Mouse (Mus musculus) embryonic facial prominence, embryonic 12.5 days (tissue): ENCODE measurements around the gene Maml3. TPM values are rescaled to one million over a fixed set of nuclear protein-coding genes. Genes with fewer than 3 reads are reported as not detected.

Experiments used
- ATAC-seq: fragments of 200-750 bp; cut with Nextera tagmentation; 2 replicates; pipeline ENCODE4 v1.8.0; 2017; ENCODE audit not compliant: insufficient number of reproducible peaks, insufficient read depth, low FRiP score, low TSS enrichment
- H3K27ac ChIP-seq: fragments of 300-500 bp; sonication (generic); 2 replicates; pipeline ENCODE4 v1.5.1; 2016; ENCODE audit warnings: mild to moderate bottlenecking
- H3K27me3 ChIP-seq: fragments of 300-500 bp; sonication (generic); 2 replicates; pipeline ENCODE4 v1.6.1; 2016; ENCODE audit warnings: mild to moderate bottlenecking, moderate library complexity
- H3K36me3 ChIP-seq: fragments of 300-500 bp; sonication (generic); 2 replicates; pipeline ENCODE4 v1.6.1; 2016; ENCODE audit warnings: mild to moderate bottlenecking
- H3K4me1 ChIP-seq: fragments of 300-500 bp; sonication (generic); 2 replicates; pipeline ENCODE4 v1.6.1; 2016
- H3K4me2 ChIP-seq: fragments of 300-500 bp; sonication (generic); replicated peaks from 2 replicates; pipeline ENCODE4 v1.6.1; 2016; ENCODE audit warnings: mild to moderate bottlenecking, moderate library complexity
- H3K4me3 ChIP-seq: fragments of 300-500 bp; sonication (generic); 2 replicates; pipeline ENCODE4 v1.5.1; 2016; ENCODE audit warnings: mild to moderate bottlenecking
- H3K9ac ChIP-seq: fragments of 300-500 bp; sonication (generic); 2 replicates; pipeline ENCODE4 v1.6.1; 2016; ENCODE audit warnings: mild to moderate bottlenecking, moderate library complexity
- H3K9me3 ChIP-seq: fragments of 300-500 bp; sonication (generic); 2 replicates; pipeline ENCODE4 v1.6.1; 2016; ENCODE audit warnings: mild to moderate bottlenecking, moderate library complexity
- WGBS: fragments of 180-500 bp; shearing (Covaris S2); methylation state at CpG from one replicate; pipeline ENCODE4 v1.1.7; 2016; 5-methylcytosine and 5-hydroxymethylcytosine counted together
- polyA plus RNA-seq: library from polyadenylated mRNA; unstranded; fragments of >200 nt; fragmentation: Nextera tagmentation; extraction: Ambion mirVana; gene quantifications from 2 replicates; pipeline ENCODE4 v1.2.1, GENCODE M21; 2016

Maml3 gene
- polyA plus RNA-seq, result 6.4 TPM in 2 replicates

GRCm38 (mm10) chr3:52104636-52105151, at the start of gene Maml3:
TSS of gene Maml3 (minus strand) at chr3:52105076.
- under 1% methylated on average over 39 of the region's 49 CpGs for WGBS
- ATAC-seq, result peak; percentile 43; the same call in 1 of the 2 replicates
- Histone ChIP-seq H3K9ac (peak within 1 kb of the TSS; percentile 94), H3K36me3 (no peaks in the 10 kb centered on the region), H3K9me3 (no peaks in the 10 kb centered on the region), H3K4me1 (no peaks in the 10 kb centered on the region), H3K4me3 (peak within 1 kb of the TSS; percentile 87), H3K4me2 (peak within 1 kb of the TSS; percentile 82), H3K27me3 (no peaks in the 10 kb centered on the region), H3K27ac (peak within 1 kb of the TSS; percentile 98)

DNA sequence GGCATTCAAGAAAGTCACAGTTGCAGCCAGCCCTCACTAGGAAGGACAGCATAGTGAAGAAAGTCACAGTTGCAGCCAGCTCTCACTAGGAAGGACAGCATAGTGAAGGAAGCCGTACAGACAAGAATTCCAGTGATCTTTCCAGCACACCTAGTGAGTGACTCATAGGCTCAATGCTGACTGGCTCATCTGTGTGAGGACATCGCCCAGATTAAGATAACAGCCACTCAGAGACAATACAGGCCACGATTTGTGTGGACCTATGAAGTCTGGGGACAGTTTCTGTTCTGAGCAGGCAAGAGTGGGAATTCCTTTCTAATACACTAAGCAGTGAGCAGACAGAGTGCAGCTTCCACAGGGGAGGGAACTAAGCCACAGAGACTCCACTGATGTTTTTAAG, 46.3 kb upstream of the Maml3 start:
- Histone ChIP-seq H3K27me3 (no peaks in the 10 kb centered on the region), H3K9me3 (no peaks in the 10 kb centered on the region), H3K4me1 (no peaks in the 10 kb centered on the region), H3K27ac (no peak overlapping the region), H3K4me2 (no peak overlapping the region), H3K4me3 (no peak overlapping the region), H3K9ac (no peak overlapping the region), H3K36me3 (no peaks in the 10 kb centered on the region)
- 64% methylated on average over 3 of the region's 3 CpGs for WGBS
- ATAC-seq, result no peak

GRCm38 (mm10) chr3:52148301-52148700, 43.4 kb upstream of the Maml3 start:
- Histone ChIP-seq H3K4me3 (no peak overlapping the region), H3K9ac (no peak overlapping the region), H3K36me3 (no peaks in the 10 kb centered on the region), H3K9me3 (no peaks in the 10 kb centered on the region), H3K27ac (no peak overlapping the region), H3K4me2 (no peak overlapping the region), H3K4me1 (no peaks in the 10 kb centered on the region), H3K27me3 (no peaks in the 10 kb centered on the region)
- 48% methylated on average over 4 of the region's 4 CpGs for WGBS
- ATAC-seq, result no peak

DNA sequence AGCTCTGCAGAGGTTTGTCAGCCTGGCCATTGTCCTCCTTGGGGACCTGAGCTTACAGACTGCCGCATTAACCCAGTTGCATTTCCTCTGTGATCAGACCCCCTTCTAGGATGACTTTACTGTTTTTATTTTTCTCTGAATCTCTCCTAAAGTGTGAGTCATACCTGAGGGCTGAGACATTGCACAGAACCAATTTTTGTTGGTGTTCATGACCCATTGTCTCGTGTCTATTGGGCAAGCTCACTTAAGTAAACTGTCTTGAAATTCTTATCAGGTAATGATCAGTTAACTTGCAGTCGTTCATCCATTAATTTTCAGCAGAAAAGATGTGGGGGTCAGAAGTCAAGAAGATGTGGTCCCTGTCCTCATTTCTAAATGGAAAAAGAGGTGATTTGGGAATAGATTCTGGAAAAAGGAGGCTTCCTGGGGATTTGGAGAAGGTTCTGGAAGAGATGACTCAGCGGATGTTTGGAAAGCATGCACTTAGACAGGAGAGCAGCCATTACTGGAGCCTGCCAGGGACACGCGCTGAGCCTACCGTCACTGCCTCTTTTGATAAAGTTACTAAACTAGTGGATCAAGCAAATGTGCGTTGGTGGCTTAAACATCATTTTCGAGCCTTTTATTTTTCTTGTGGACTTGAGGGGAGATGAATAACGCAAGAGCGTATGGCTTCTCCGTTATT, 40.0 kb upstream of the Maml3 start:
- no peaks in the 10 kb centered on the region for H3K9me3 ChIP-seq
- no peak overlapping the region for H3K9ac ChIP-seq
- no peak overlapping the region for H3K4me3 ChIP-seq
- ATAC-seq, result no peak
- no peak overlapping the region for H3K4me2 ChIP-seq
- no peaks in the 10 kb centered on the region for H3K36me3 ChIP-seq
- 85% methylated on average over 12 of the region's 12 CpGs for WGBS
- H3K27me3 ChIP-seq, result no peaks in the 10 kb centered on the region
- H3K27ac ChIP-seq, result no peak overlapping the region
- H3K4me1 ChIP-seq, result no peaks in the 10 kb centered on the region

GRCm38 (mm10) chr3:52143017-52143416, 38.1 kb upstream of the Maml3 start:
- no peaks in the 10 kb centered on the region for H3K36me3 ChIP-seq
- no peak for ATAC-seq
- H3K9me3 ChIP-seq, result no peaks in the 10 kb centered on the region

GRCm38 (mm10) chr3:52140162-52140561, 35.3 kb upstream of the Maml3 start:
- no peak overlapping the region for H3K9ac ChIP-seq
- no peak overlapping the region for H3K27ac ChIP-seq
- no peaks in the 10 kb centered on the region for H3K36me3 ChIP-seq
- H3K4me1 ChIP-seq, result no peaks in the 10 kb centered on the region
- no peaks in the 10 kb centered on the region for H3K27me3 ChIP-seq
- no peak overlapping the region for H3K4me2 ChIP-seq
- H3K9me3 ChIP-seq, result no peaks in the 10 kb centered on the region
- ATAC-seq, result no peak
- no peak overlapping the region for H3K4me3 ChIP-seq
- 85% methylated on average over 16 of the region's 16 CpGs for WGBS

More at GRCm38 (mm10) chr3:52143017-52143416, 38.1 kb upstream of the Maml3 start:
- no peaks in the 10 kb centered on the region for H3K27me3 ChIP-seq
- no peak overlapping the region for H3K4me2 ChIP-seq
- H3K4me3 ChIP-seq, result no peak overlapping the region
- no peaks in the 10 kb centered on the region for H3K4me1 ChIP-seq
- no peak overlapping the region for H3K27ac ChIP-seq
- H3K9ac ChIP-seq, result no peak overlapping the region
- WGBS, result 62% methylated on average over 7 of the region's 7 CpGs

GRCm38 (mm10) chr3:52125421-52125820, 20.5 kb upstream of the Maml3 start:
- no peak for ATAC-seq
- no peak overlapping the region for H3K9ac ChIP-seq
- H3K27me3 ChIP-seq, result no peaks in the 10 kb centered on the region
- H3K4me2 ChIP-seq, result no peak overlapping the region
- H3K36me3 ChIP-seq, result no peaks in the 10 kb centered on the region
- no peaks in the 10 kb centered on the region for H3K4me1 ChIP-seq
- H3K9me3 ChIP-seq, result no peaks in the 10 kb centered on the region
- WGBS, result 84% methylated on average over 3 of the region's 3 CpGs
- H3K27ac ChIP-seq, result no peak overlapping the region
- no peak overlapping the region for H3K4me3 ChIP-seq

GRCm38 (mm10) chr3:52120858-52121257, 16.0 kb upstream of the Maml3 start:
- Histone ChIP-seq H3K36me3 (no peaks in the 10 kb centered on the region), H3K4me2 (no peak overlapping the region), H3K27ac (no peak overlapping the region), H3K9ac (no peak overlapping the region), H3K9me3 (no peaks in the 10 kb centered on the region), H3K27me3 (no peaks in the 10 kb centered on the region), H3K4me1 (no peaks in the 10 kb centered on the region), H3K4me3 (no peak overlapping the region)
- 80% methylated on average over 4 of the region's 4 CpGs for WGBS
- ATAC-seq, result no peak

DNA sequence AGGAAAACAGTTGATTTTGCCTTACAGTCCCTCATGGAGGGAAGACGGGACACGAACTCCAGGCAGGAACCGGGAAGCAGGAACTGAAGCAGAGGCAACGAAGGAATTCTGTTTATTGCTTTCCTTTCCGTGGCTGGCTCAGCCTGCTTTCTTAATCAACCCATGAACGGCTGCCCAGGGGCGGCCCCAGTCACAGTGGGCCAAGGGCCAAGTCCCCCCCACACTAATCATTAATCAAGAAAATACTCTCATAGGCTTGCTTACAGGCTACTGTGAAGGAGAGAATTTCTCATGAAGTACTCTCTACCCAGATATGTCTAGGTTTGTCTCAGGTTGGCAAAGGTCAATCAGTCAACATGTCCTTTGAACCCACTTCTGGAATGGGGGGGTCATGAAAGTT, 14.3 kb upstream of the Maml3 start:
- WGBS, result 88% methylated on average over 7 of the region's 7 CpGs
- ATAC-seq, result no peak
- Histone ChIP-seq H3K9me3 (no peaks in the 10 kb centered on the region), H3K4me2 (no peak overlapping the region), H3K36me3 (no peaks in the 10 kb centered on the region), H3K4me3 (no peak overlapping the region), H3K4me1 (no peaks in the 10 kb centered on the region), H3K27me3 (no peaks in the 10 kb centered on the region), H3K27ac (no peak overlapping the region), H3K9ac (no peak overlapping the region)

GRCm38 (mm10) chr3:52115421-52115820, 10.5 kb upstream of the Maml3 start:
- Histone ChIP-seq H3K4me2 (no peak overlapping the region), H3K9ac (no peak overlapping the region), H3K36me3 (no peaks in the 10 kb centered on the region), H3K27ac (no peak overlapping the region), H3K4me3 (no peak overlapping the region), H3K4me1 (no peaks in the 10 kb centered on the region), H3K27me3 (no peaks in the 10 kb centered on the region), H3K9me3 (no peaks in the 10 kb centered on the region)
- no peak for ATAC-seq
- WGBS, result 75% methylated on average over 9 of the region's 9 CpGs

DNA sequence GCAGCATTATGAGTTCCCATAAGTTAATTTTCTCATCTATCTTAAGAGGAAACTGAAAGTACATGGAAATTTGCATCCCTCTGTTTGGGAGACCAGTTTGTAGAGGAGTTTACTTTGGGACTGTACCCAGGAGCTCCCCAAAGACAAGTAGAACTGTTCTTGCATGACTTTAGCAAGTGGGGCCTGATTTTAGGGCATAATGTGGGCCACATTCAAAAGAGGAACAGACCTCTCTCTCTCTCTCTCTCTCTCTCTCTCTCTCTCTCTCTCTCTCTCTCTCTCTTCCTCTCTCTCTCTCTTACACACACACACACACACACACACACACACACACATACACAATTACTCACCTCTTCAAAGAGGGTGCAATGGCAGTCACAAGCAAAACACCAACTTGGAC, 3.2 kb upstream of the Maml3 start:
- Histone ChIP-seq H3K9me3 (no peaks in the 10 kb centered on the region), H3K4me3 (no peak overlapping the region), H3K27me3 (no peaks in the 10 kb centered on the region), H3K4me2 (no peak overlapping the region), H3K36me3 (no peaks in the 10 kb centered on the region), H3K4me1 (no peaks in the 10 kb centered on the region), H3K9ac (no peak overlapping the region), H3K27ac (no peak overlapping the region)
- ATAC-seq, result no peak

DNA sequence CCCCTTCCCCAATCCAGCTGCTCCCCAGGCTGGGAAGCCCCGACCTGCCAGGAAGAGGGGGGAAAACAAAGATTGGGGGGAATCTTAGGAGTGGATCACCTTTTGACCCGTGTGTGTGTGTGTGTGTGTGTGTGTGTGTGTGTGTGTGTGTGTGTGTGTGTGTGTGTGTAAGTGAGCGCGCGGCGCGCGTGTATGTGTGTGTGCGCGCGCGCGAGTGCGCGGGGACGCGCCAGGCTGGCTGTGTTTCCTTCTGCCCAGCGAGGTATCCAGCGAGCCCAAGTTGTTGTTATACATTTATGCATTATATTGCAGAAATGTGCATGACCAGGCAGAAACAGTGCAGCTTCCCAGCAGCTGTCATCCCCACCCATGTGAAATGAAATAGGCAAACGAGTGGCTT, 280 bp upstream of the Maml3 start:
- Histone ChIP-seq H3K4me3 (peak overlapping the region; percentile 87), H3K27ac (peak overlapping the region; percentile 98), H3K4me2 (peak overlapping the region; percentile 82), H3K4me1 (no peaks in the 10 kb centered on the region), H3K9ac (peak overlapping the region; percentile 94), H3K36me3 (no peaks in the 10 kb centered on the region), H3K27me3 (no peaks in the 10 kb centered on the region), H3K9me3 (no peaks in the 10 kb centered on the region)
- ATAC-seq, result no peak
- WGBS, result 0% methylated on average over 4 of the region's 20 CpGs
